Mouse (Mus musculus) MEL (cell line): ENCODE data around the gene Ino80b. TPM values are rescaled to one million over a fixed set of nuclear protein-coding genes. Genes with fewer than 3 reads are reported as not detected.

Source experiments
- DNase-seq: peaks from one replicate; pipeline ENCODE4 v3.0.0; 2011; ENCODE audit warnings: low read depth, low spot score
- H3K27ac ChIP-seq: 2 replicates; pipeline ENCODE4 v1.5.1; 2012; ENCODE audit warnings: low read depth, mild to moderate bottlenecking, control low read depth, low read length, moderate library complexity; ENCODE audit not compliant: control insufficient read depth
- H3K27me3 ChIP-seq, 2 experiments: fragments of 150-350 bp in 1 of 2; sonication (generic) in 1 of 2; 2 replicates each; pipeline ENCODE4 v1.6.1; 2012; ENCODE audit warnings: low read length in 2 of 2, mild to moderate bottlenecking in 2 of 2, improper control_type of control experiment in 1 of 2, moderate library complexity in 1 of 2; ENCODE audit not compliant: insufficient read depth in 2 of 2, control insufficient read depth in 1 of 2
- H3K36me3 ChIP-seq, 2 experiments: 2 replicates each; pipeline ENCODE4 v1.6.1; 2012 to 2014; ENCODE audit warnings: low read length in 2 of 2, improper control_type of control experiment in 1 of 2, inconsistent platforms in 1 of 2, mild to moderate bottlenecking in 1 of 2; ENCODE audit not compliant: insufficient read depth in 2 of 2, control insufficient read depth in 1 of 2
- H3K4me1 ChIP-seq, 2 experiments: fragments of 150-350 bp in 1 of 2; sonication (generic) in 1 of 2; 2 replicates each; pipeline ENCODE4 v1.6.1; 2012; ENCODE audit warnings: low read length in 2 of 2, improper control_type of control experiment in 1 of 2, mild to moderate bottlenecking in 1 of 2; ENCODE audit not compliant: insufficient read depth in 2 of 2, control insufficient read depth in 1 of 2
- H3K4me3 ChIP-seq, 2 experiments: fragments of 150-350 bp in 1 of 2; sonication (generic) in 1 of 2; 2 replicates each; pipeline ENCODE4 v1.5.1; 2012; ENCODE audit warnings: low read depth in 2 of 2, low read length in 2 of 2, mild to moderate bottlenecking in 2 of 2, moderate library complexity in 2 of 2, control low read depth in 1 of 2, improper control_type of control experiment in 1 of 2; ENCODE audit not compliant: control insufficient read depth in 1 of 2, insufficient read depth in 1 of 2
- H3K79me2 ChIP-seq: 2 replicates; pipeline ENCODE4 v1.6.1; 2012; ENCODE audit warnings: mild to moderate bottlenecking, low read length, moderate library complexity; ENCODE audit not compliant: control insufficient read depth, poor library complexity, insufficient read depth
- H3K9ac ChIP-seq: 2 replicates; pipeline ENCODE4 v1.6.1; 2012; ENCODE audit warnings: low read depth, mild to moderate bottlenecking, control low read depth, low read length, moderate library complexity; ENCODE audit not compliant: control insufficient read depth, poor library complexity, severe bottlenecking
- H3K9me3 ChIP-seq: fragments of 150-350 bp; sonication (generic); replicated peaks from 2 replicates; pipeline ENCODE4 v1.6.1; 2012; ENCODE audit warnings: mild to moderate bottlenecking, low read length, improper control_type of control experiment, moderate library complexity; ENCODE audit not compliant: insufficient read depth
- BHLHE40 ChIP-seq: IDR thresholded peaks from 2 replicates; pipeline ENCODE4 v1.6.1; 2012; ENCODE audit warnings: low read depth, mild to moderate bottlenecking, inconsistent platforms, low read length, improper control_type of control experiment, borderline replicate concordance
- CHD1 ChIP-seq: IDR thresholded peaks from 2 replicates; pipeline ENCODE4 v1.6.1; 2012; ENCODE audit warnings: low read depth, mild to moderate bottlenecking, inconsistent platforms, low read length, improper control_type of control experiment
- CHD2 ChIP-seq: IDR thresholded peaks from 2 replicates; pipeline ENCODE4 v1.6.1; 2011; ENCODE audit warnings: low read length, improper control_type of control experiment
- CTCF ChIP-seq, 3 experiments: IDR thresholded peaks in 2 of 3; conservative IDR thresholded peaks in 1 of 3; 2 replicates each; pipeline ENCODE4 v1.5.1; 2011 to 2012; ENCODE audit warnings: low read length in 3 of 3, low read depth in 2 of 3, mild to moderate bottlenecking in 2 of 3, improper control_type of control experiment in 1 of 3, inconsistent platforms in 1 of 3, mixed read lengths in 1 of 3, moderate library complexity in 1 of 3; ENCODE audit not compliant: control insufficient read depth in 1 of 3, insufficient read depth in 1 of 3, poor library complexity in 1 of 3, severe bottlenecking in 1 of 3
- E2F4 ChIP-seq: IDR thresholded peaks from 2 replicates; pipeline ENCODE4 v1.6.1; 2011; ENCODE audit warnings: low read depth, low read length, improper control_type of control experiment, borderline replicate concordance
- EP300 ChIP-seq, 2 experiments: IDR thresholded peaks; 2 replicates each; pipeline ENCODE4 v1.6.1; 2011; ENCODE audit warnings: improper control_type of control experiment in 2 of 2, low read length in 2 of 2, low read depth in 1 of 2, mild to moderate bottlenecking in 1 of 2
- GATA1 ChIP-seq: IDR thresholded peaks from 2 replicates; pipeline ENCODE4 v1.6.1; 2011; ENCODE audit warnings: low read depth, low read length, improper control_type of control experiment
- MYB ChIP-seq: IDR thresholded peaks from 2 replicates; pipeline ENCODE4 v1.6.1; 2011; ENCODE audit warnings: mild to moderate bottlenecking, low read depth, low read length, improper control_type of control experiment
- MYC ChIP-seq: IDR thresholded peaks from 2 replicates; pipeline ENCODE4 v1.6.1; 2011; ENCODE audit warnings: low read depth, mild to moderate bottlenecking, low read length, improper control_type of control experiment, moderate library complexity
- NELFE ChIP-seq: IDR thresholded peaks from 2 replicates; pipeline ENCODE4 v1.6.1; 2011; ENCODE audit warnings: low read depth, low read length, improper control_type of control experiment
- POLR2AphosphoS2 ChIP-seq: IDR thresholded peaks from 2 replicates; pipeline ENCODE4 v1.6.1; 2011; ENCODE audit warnings: low read length, improper control_type of control experiment
- POLR2AphosphoS5 ChIP-seq: IDR thresholded peaks from 2 replicates; pipeline ENCODE4 v1.6.1; 2012; ENCODE audit warnings: low read depth, borderline replicate concordance, mild to moderate bottlenecking, inconsistent platforms, low read length, moderate library complexity, mixed read lengths
- RAD21 ChIP-seq: IDR thresholded peaks from 2 replicates; pipeline ENCODE4 v1.6.1; 2011; ENCODE audit warnings: mild to moderate bottlenecking, low read depth, low read length, improper control_type of control experiment
- RCOR1 ChIP-seq: IDR thresholded peaks from 2 replicates; pipeline ENCODE4 v1.6.1; 2012; ENCODE audit warnings: low read depth, mild to moderate bottlenecking, inconsistent platforms, low read length, improper control_type of control experiment
- SIN3A ChIP-seq: IDR thresholded peaks from 2 replicates; pipeline ENCODE4 v1.6.1; 2012; ENCODE audit warnings: low read length, improper control_type of control experiment, inconsistent platforms
- TAL1 ChIP-seq: IDR thresholded peaks from 2 replicates; pipeline ENCODE4 v1.6.1; 2012; ENCODE audit warnings: mild to moderate bottlenecking, inconsistent platforms, low read length, moderate library complexity, mixed read lengths
- TBP ChIP-seq: IDR thresholded peaks from 2 replicates; pipeline ENCODE4 v1.8.0; 2011; ENCODE audit warnings: low read depth, low read length, improper control_type of control experiment
- TCF12 ChIP-seq: IDR thresholded peaks from 2 replicates; pipeline ENCODE4 v1.6.1; 2014; ENCODE audit warnings: low read depth, mild to moderate bottlenecking, inconsistent platforms, low read length, improper control_type of control experiment, moderate library complexity
- UBTF ChIP-seq: IDR thresholded peaks from 2 replicates; pipeline ENCODE4 v1.6.1; 2012; ENCODE audit warnings: low read depth, mild to moderate bottlenecking, inconsistent platforms, low read length, improper control_type of control experiment, moderate library complexity, borderline replicate concordance; ENCODE audit not compliant: insufficient read depth
- USF1 ChIP-seq: IDR thresholded peaks from 2 replicates; pipeline ENCODE4 v1.6.1; 2014; ENCODE audit warnings: low read depth, mild to moderate bottlenecking, inconsistent platforms, low read length, improper control_type of control experiment, moderate library complexity
- USF2 ChIP-seq, 2 experiments: IDR thresholded peaks; 2 replicates each; pipeline ENCODE4 v1.6.1; 2011 to 2012; ENCODE audit warnings: improper control_type of control experiment in 2 of 2, low read length in 2 of 2, borderline replicate concordance in 1 of 2, inconsistent platforms in 1 of 2, low read depth in 1 of 2, mild to moderate bottlenecking in 1 of 2; ENCODE audit not compliant: insufficient read depth in 1 of 2
- ZC3H11A ChIP-seq: IDR thresholded peaks from 2 replicates; pipeline ENCODE4 v1.6.1; 2012; ENCODE audit warnings: low read depth, mild to moderate bottlenecking, inconsistent platforms, low read length, improper control_type of control experiment
- ZMIZ1 ChIP-seq: IDR thresholded peaks from 2 replicates; pipeline ENCODE4 v1.6.1; 2012; ENCODE audit warnings: low read depth, mild to moderate bottlenecking, inconsistent platforms, low read length, improper control_type of control experiment, moderate library complexity
- polyA plus RNA-seq, 2 experiments: library from polyadenylated mRNA; stranded (reverse) in 1 of 2; unstranded in 1 of 2; fragments of >175 nt in 1 of 2; fragments of >200 nt in 1 of 2; gene quantifications; 2 replicates each; pipeline versions ENCODE4 v1.2.1 to v1.2.4; 2012; ENCODE audit warnings: low replicate concordance in 2 of 2, low read depth in 1 of 2; ENCODE audit not compliant: insufficient read length in 2 of 2, insufficient read depth in 1 of 2, missing spikeins in 1 of 2
- total RNA-seq: library from RNA; depleted of rRNA; stranded (reverse); fragments of 300-350 nt; gene quantifications from 2 replicates; pipeline ENCODE4 v1.2.3, GENCODE M21; 2012; rRNA removed

The Ino80b gene
- total RNA-seq = 25.8 and 30.6 TPM in 2 replicates
- polyA plus RNA-seq = 10 to 100 TPM in 1 of 2 experiments, not detected in 1; 40.9 TPM

- H3K79me2 ChIP-seq = peaks cover 20% of the 10 kb centered on the region
- H3K27me3 ChIP-seq = no peaks in the 10 kb centered on the region
- peaks cover 0 to 18% of the 10 kb centered on the region in 2 experiments; a peak in 2 of 4 replicates for H3K36me3 ChIP-seq
- DNase-seq = no peak
- TF ChIP-seq POLR2AphosphoS5 (no peak), RAD21 (no peak), UBTF (no peak), CHD1 (peak; percentile 60; the same call in 1 of the 2 replicates), CHD2 (no peak; the same call in 1 of the 2 replicates), USF2 (IDR thresholded peaks at IDR 0.05; ENCODE audit: borderline replicate concordance in 1 of 2, insufficient read depth in 1 of 2, low read depth in 1 of 2, low read length in 2 of 2) (no peak), ZC3H11A (peak; percentile 1; the same call in 1 of the 2 replicates), CTCF (IDR thresholded peaks at IDR 0.05 in 2 of 3, conservative IDR thresholded peaks at IDR 0.05 in 1 of 3; ENCODE audit: control insufficient read depth in 1 of 3, insufficient read depth in 1 of 3, low read depth in 2 of 3, low read length in 3 of 3, poor library complexity in 1 of 3, severe bottlenecking in 1 of 3) (no peak), POLR2AphosphoS2 (no peak), SIN3A (no peak), ZMIZ1 (0 out of 2 replicates have a peak, but pooled peaks have one; percentile 33)
- H3K4me3 ChIP-seq = peak within 1 kb of the TSS; percentile 76 to 96
- H3K9ac ChIP-seq = peak within 1 kb of the TSS; percentile 92
- H3K27ac ChIP-seq = peak within 1 kb of the TSS; percentile 81
- H3K9me3 ChIP-seq = no peaks in the 10 kb centered on the region
- H3K4me1 ChIP-seq = peaks cover 0 to 11% of the 10 kb centered on the region in 2 experiments; a peak in 2 of 4 replicates
These were observed at the start of gene Ino80b for GRCm38 (mm10) chr6:83125331-83125730. Gene Ino80b, minus strand, starts transcription at chr6:83125431.

GRCm38 (mm10) chr6:83172240-83172920, 47.1 kb upstream of the Ino80b start:
- no peaks in the 10 kb centered on the region for H3K9me3 ChIP-seq
- TF ChIP-seq BHLHE40 (no peak), CHD1 (no peak), E2F4 (no peak), TCF12 (no peak), CTCF (IDR thresholded peaks at IDR 0.05 in 2 of 3, conservative IDR thresholded peaks at IDR 0.05 in 1 of 3; ENCODE audit: control insufficient read depth in 1 of 3, insufficient read depth in 1 of 3, low read depth in 2 of 3, low read length in 3 of 3, poor library complexity in 1 of 3, severe bottlenecking in 1 of 3) (no peak), RAD21 (no peak), POLR2AphosphoS2 (no peak), MYC (no peak), RCOR1 (no peak), MYB (no peak), USF1 (no peak), EP300 (IDR thresholded peaks at IDR 0.05; ENCODE audit: low read depth in 1 of 2, low read length in 2 of 2) (no peak), TBP (no peak), ZC3H11A (no peak), GATA1 (no peak), TAL1 (no peak), NELFE (no peak)
- no peak overlapping the region for H3K9ac ChIP-seq
- H3K36me3 ChIP-seq = no peaks in the 10 kb centered on the region
- H3K27ac ChIP-seq = no peak overlapping the region
- no peak overlapping the region for H3K4me3 ChIP-seq
- H3K27me3 ChIP-seq = no peaks in the 10 kb centered on the region
- no peak for DNase-seq
- peaks cover 0 to 7% of the 10 kb centered on the region in 2 experiments; a peak in 2 of 4 replicates for H3K4me1 ChIP-seq
- H3K79me2 ChIP-seq = no peaks in the 10 kb centered on the region
